Mouse (Mus musculus) neural tube, embryonic 11.5 days (tissue): ENCODE measurements around the gene Cdk12. TPM values are rescaled to one million over a fixed set of nuclear protein-coding genes. Genes with fewer than 3 reads are reported as not detected.
A peak's percentile ranks its signal among the peaks of the same experiment; 100 is the strongest.

Source experiments
- ATAC-seq: fragments of 200-750 bp; cut with Nextera tagmentation; 2 replicates; pipeline ENCODE4 v1.8.0; 2017; ENCODE audit warnings: moderate number of reproducible peaks, mild to moderate bottlenecking, moderate TSS enrichment, moderate library complexity; ENCODE audit not compliant: insufficient read depth, low FRiP score, low TSS enrichment
- DNase-seq: peaks from one replicate; pipeline ENCODE4 v3.0.0-alpha.2; 2015; ENCODE audit warnings: low spot score
- H3K27ac ChIP-seq: fragments of 300-500 bp; sonication (generic); 2 replicates; pipeline ENCODE4 v1.5.1; 2014; ENCODE audit warnings: low read depth, mild to moderate bottlenecking, low read length
- H3K27me3 ChIP-seq: fragments of 300-500 bp; sonication (generic); 2 replicates; pipeline ENCODE4 v1.6.1; 2014; ENCODE audit warnings: mild to moderate bottlenecking, low read length, mixed read lengths; ENCODE audit not compliant: control insufficient read depth, insufficient read depth
- H3K36me3 ChIP-seq: fragments of 300-500 bp; sonication (generic); 2 replicates; pipeline ENCODE4 v1.6.1; 2014; ENCODE audit warnings: mild to moderate bottlenecking, low read length, moderate library complexity, mixed read lengths; ENCODE audit not compliant: control insufficient read depth, insufficient read depth
- H3K4me1 ChIP-seq: fragments of 300-500 bp; sonication (generic); 2 replicates; pipeline ENCODE4 v1.6.1; 2014; ENCODE audit warnings: low read length, mixed read lengths; ENCODE audit not compliant: control insufficient read depth, insufficient read depth
- H3K4me2 ChIP-seq: fragments of 300-500 bp; sonication (generic); 2 replicates; pipeline ENCODE4 v1.6.1; 2014; ENCODE audit warnings: low read depth, mild to moderate bottlenecking, moderate library complexity
- H3K4me3 ChIP-seq: fragments of 300-500 bp; sonication (generic); 2 replicates; pipeline ENCODE4 v1.5.1; 2014; ENCODE audit warnings: low read depth, low read length
- H3K9ac ChIP-seq: fragments of 300-500 bp; sonication (generic); 2 replicates; pipeline ENCODE4 v1.6.1; 2014; ENCODE audit warnings: mild to moderate bottlenecking, low read length
- H3K9me3 ChIP-seq: fragments of 300-500 bp; sonication (generic); 2 replicates; pipeline ENCODE4 v1.6.1; 2016; ENCODE audit warnings: low read length; ENCODE audit not compliant: control insufficient read depth
- WGBS: fragments of 180-500 bp; shearing (Covaris S2); extraction: QIAGEN DNeasy Blood & Tissue Kit; methylation state at CpG from one replicate; pipeline ENCODE4 v1.1.7; 2014; 5-methylcytosine and 5-hydroxymethylcytosine counted together
- polyA plus RNA-seq: library from polyadenylated mRNA; unstranded; fragments of >200 nt; fragmentation: Nextera tagmentation; extraction: Ambion mirVana; gene quantifications from 2 replicates; pipeline ENCODE4 v1.2.1, GENCODE M21; 2014

Cdk12 gene
- polyA plus RNA-seq, 1 experiment from 2014 or later, result 13.1 TPM

GRCm38 (mm10) chr11:98313790-98314323 lies 111.0 kb downstream of the Cdk12 start:
- Histone ChIP-seq H3K27me3 (peaks cover 52% of the 10 kb centered on the region), H3K4me3 (no peak overlapping the region), H3K9me3 (no peaks in the 10 kb centered on the region), H3K4me2 (no peak overlapping the region), H3K4me1 (no peaks in the 10 kb centered on the region), H3K27ac (no peak overlapping the region), H3K36me3 (no peaks in the 10 kb centered on the region), H3K9ac (no peak overlapping the region)
- WGBS, result 1% methylated on average over 22 of the region's 26 CpGs
- ATAC-seq (no peak), DNase-seq (peak; percentile 75)

DNA sequence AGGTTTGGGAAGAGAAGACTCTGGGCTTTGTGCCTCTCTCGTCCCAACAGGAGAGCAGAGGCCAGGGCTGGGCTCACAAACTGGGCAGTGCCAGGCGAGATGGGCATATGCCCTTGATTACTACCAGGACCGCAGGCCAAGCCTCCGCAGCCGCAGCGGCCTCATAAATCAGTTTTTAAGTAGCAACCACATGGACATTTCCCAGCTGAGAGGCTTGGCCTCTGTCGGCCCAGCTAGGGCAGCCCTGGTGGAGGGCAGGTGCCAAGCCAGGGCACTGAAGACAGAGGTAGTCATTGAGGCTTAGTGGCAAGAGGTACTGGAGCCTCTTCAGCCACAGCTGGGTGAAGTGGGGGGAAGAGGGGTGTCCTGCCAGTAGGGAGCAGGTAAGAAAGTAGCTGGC lies 114.6 kb downstream of the Cdk12 start:
- 3% methylated on average over 7 of the region's 7 CpGs for WGBS
- Histone ChIP-seq H3K27ac (no peak overlapping the region), H3K9ac (no peak overlapping the region), H3K4me1 (no peaks in the 10 kb centered on the region), H3K9me3 (no peaks in the 10 kb centered on the region), H3K4me3 (no peak overlapping the region), H3K4me2 (no peak overlapping the region), H3K27me3 (peaks cover 88% of the 10 kb centered on the region), H3K36me3 (no peaks in the 10 kb centered on the region)
- peak; percentile 10 for DNase-seq
- no peak for ATAC-seq

- DNase-seq (peak; percentile 13), ATAC-seq (no peak)
- 0% methylated on average over 14 of the region's 14 CpGs for WGBS
- Histone ChIP-seq H3K4me1 (no peaks in the 10 kb centered on the region), H3K9me3 (no peaks in the 10 kb centered on the region), H3K4me2 (no peak overlapping the region), H3K27me3 (peaks cover 93% of the 10 kb centered on the region), H3K36me3 (no peaks in the 10 kb centered on the region), H3K27ac (no peak overlapping the region), H3K4me3 (no peak overlapping the region), H3K9ac (no peak overlapping the region)
Observed at GRCm38 (mm10) chr11:98318421-98319116, 115.7 kb downstream of the Cdk12 start.

GRCm38 (mm10) chr11:98319120-98319519 lies 116.3 kb downstream of the Cdk12 start:
- WGBS, result 3% methylated on average over 15 of the region's 15 CpGs
- no peak for ATAC-seq
- peak; percentile 9 for DNase-seq

DNA sequence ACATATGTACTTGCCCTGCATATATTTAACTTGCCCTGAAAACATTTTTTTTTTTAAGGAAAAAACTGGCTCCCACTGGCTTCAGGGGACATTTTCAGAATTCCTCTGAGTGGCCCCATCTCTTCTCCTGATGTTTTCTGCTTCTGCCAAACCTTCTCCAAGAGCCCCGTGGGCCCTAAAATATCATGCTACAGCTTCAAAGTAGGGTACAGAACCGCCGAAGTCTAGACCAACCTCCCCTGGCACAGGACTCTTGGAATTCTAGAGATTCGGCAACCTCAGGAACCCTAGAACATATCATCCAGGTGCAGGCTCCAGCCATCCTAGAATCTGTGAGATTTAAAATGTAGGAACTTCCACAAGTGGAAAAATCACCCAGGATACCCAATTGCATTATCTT lies 116.7 kb downstream of the Cdk12 start:
- Histone ChIP-seq H3K4me1 (no peaks in the 10 kb centered on the region), H3K27ac (no peak overlapping the region), H3K4me2 (no peak overlapping the region), H3K4me3 (no peak overlapping the region), H3K9ac (no peak overlapping the region), H3K36me3 (no peaks in the 10 kb centered on the region), H3K27me3 (peaks cover 96% of the 10 kb centered on the region), H3K9me3 (no peaks in the 10 kb centered on the region)
- WGBS, result 8% methylated on average over 4 of the region's 4 CpGs
- ATAC-seq (no peak), DNase-seq (peak; percentile 9)

More at GRCm38 (mm10) chr11:98319120-98319519, 116.3 kb downstream of the Cdk12 start:
- H3K4me3 ChIP-seq, result no peak overlapping the region
- no peak overlapping the region for H3K27ac ChIP-seq
- H3K4me2 ChIP-seq, result no peak overlapping the region
- H3K9me3 ChIP-seq, result no peaks in the 10 kb centered on the region
- peaks cover 94% of the 10 kb centered on the region for H3K27me3 ChIP-seq
- no peak overlapping the region for H3K9ac ChIP-seq
- no peaks in the 10 kb centered on the region for H3K36me3 ChIP-seq
- H3K4me1 ChIP-seq, result no peaks in the 10 kb centered on the region

DNA sequence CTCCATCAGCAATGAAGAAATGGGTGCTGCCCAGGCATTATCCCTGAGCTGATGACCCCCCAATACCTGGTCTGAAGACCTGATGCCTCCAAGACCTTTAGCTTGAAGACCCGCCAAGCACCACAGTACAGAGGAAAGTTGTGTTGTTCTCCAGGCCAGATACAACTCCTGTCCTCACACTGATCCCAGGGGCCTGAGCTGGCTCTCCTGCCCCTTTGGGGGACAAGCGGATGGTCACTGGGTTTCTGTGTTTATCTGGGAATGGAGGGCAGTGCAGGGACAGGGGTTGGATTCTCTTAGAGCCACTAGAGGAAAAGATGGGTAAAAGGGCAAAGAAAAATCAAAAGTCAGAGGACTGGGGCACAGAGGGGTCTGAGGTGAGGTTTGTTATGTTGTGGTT lies 117.1 kb downstream of the Cdk12 start:
- H3K9me3 ChIP-seq, result no peaks in the 10 kb centered on the region
- peaks cover 99% of the 10 kb centered on the region for H3K27me3 ChIP-seq
- no peak for ATAC-seq
- no peak overlapping the region for H3K9ac ChIP-seq
- H3K4me1 ChIP-seq, result no peaks in the 10 kb centered on the region
- 3% methylated on average over 2 of the region's 2 CpGs for WGBS
- H3K27ac ChIP-seq, result no peak overlapping the region
- H3K4me2 ChIP-seq, result no peak overlapping the region
- no peak overlapping the region for H3K4me3 ChIP-seq
- DNase-seq, result peak; percentile 10
- H3K36me3 ChIP-seq, result no peaks in the 10 kb centered on the region

- ATAC-seq (no peak), DNase-seq (peak; percentile 9)
Observed at GRCm38 (mm10) chr11:98320381-98320780, 117.5 kb downstream of the Cdk12 start.

GRCm38 (mm10) chr11:98320806-98321676 lies 118.2 kb downstream of the Cdk12 start:
- Histone ChIP-seq H3K9ac (no peak overlapping the region), H3K9me3 (no peaks in the 10 kb centered on the region), H3K27ac (no peak overlapping the region), H3K4me3 (no peak overlapping the region), H3K36me3 (no peaks in the 10 kb centered on the region), H3K4me1 (no peaks in the 10 kb centered on the region), H3K4me2 (no peak overlapping the region), H3K27me3 (peaks cover 100% of the 10 kb centered on the region)
- ATAC-seq (no peak), DNase-seq (peak; percentile 12)
- WGBS, result under 1% methylated on average over 30 of the region's 30 CpGs

More at GRCm38 (mm10) chr11:98320381-98320780, 117.5 kb downstream of the Cdk12 start:
- Histone ChIP-seq H3K4me3 (no peak overlapping the region), H3K4me2 (no peak overlapping the region), H3K9ac (no peak overlapping the region), H3K36me3 (no peaks in the 10 kb centered on the region), H3K27me3 (peaks cover 99% of the 10 kb centered on the region), H3K9me3 (no peaks in the 10 kb centered on the region), H3K4me1 (no peaks in the 10 kb centered on the region), H3K27ac (no peak overlapping the region)
- 7% methylated on average over 12 of the region's 12 CpGs for WGBS
